Mouse (Mus musculus): ENCODE data around the gene Slc39a9.

The Slc39a9 gene

DNA sequence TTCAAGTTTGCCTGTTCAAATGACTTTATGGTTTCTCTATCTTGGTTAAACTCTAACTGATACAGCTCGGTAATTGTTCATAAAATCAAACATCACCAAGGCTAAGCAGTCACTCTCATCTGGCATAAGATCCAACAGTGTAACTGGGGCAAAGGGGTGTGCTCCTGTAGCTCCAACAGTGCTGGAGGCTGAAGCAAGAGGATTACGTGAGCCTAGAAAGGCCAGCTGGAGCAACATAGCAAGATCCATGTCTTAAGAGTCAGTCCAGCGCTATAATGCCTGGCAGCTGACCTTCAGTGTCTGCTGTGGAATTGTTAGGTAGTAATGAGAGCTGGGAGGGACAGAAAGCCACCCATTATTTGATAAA, 11.0 kb downstream of the Slc39a9 start:
- no peak for DNase-seq

DNA sequence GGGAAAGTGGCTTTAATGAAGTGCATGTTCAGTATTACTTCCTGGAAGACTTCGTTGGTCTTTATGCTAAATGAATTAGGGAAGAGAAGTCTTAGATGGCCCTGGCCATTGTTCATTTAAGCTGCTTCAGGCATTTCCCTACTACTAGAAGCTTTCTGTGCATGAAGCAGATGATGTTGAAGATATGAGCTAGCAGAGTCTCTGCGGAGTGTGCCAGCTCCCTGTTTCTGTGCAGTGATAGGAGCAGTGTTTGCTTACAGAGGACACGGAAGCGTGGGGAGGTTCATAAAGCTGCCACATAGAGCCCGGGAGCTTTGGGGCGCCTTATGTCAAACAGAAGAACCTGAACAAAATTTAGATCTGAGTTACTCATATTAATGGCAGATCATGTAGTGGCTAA, 15.0 kb downstream of the Slc39a9 start:
- DNase-seq: no peak

- DNase-seq: no peak
Observed at GRCm38 (mm10) chr12:80662322-80662721, 18.6 kb downstream of the Slc39a9 start.

DNA sequence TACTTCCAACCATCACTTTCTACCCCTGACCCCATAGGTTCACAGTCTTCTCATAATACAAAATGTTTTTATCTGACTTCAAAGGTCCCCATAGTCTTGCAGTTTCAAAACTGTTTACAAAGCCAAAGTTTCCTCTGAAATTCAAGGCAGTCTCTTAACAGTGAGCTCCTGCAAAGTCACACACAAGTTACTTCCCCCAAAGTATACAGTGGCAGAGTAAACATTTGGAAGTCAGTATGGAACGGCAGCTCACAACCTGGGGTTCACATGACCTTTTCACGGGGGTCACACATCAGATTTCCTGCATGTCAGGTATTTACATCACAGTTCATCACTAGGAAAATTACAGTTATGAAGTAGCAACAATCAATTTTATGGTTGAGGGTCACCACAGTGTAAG, 20.3 kb downstream of the Slc39a9 start:
- no peak for DNase-seq

GRCm38 (mm10) chr12:80668391-80668790, 24.7 kb downstream of the Slc39a9 start:
- no peak for DNase-seq

GRCm38 (mm10) chr12:80673170-80673569, 29.5 kb downstream of the Slc39a9 start:
- peak; percentile 68 for DNase-seq

- DNase-seq: peak; percentile 41
Observed at GRCm38 (mm10) chr12:80681340-80681739, 37.7 kb downstream of the Slc39a9 start.

GRCm38 (mm10) chr12:80683554-80683953, 39.9 kb downstream of the Slc39a9 start:
- DNase-seq: peak; percentile 33

DNA sequence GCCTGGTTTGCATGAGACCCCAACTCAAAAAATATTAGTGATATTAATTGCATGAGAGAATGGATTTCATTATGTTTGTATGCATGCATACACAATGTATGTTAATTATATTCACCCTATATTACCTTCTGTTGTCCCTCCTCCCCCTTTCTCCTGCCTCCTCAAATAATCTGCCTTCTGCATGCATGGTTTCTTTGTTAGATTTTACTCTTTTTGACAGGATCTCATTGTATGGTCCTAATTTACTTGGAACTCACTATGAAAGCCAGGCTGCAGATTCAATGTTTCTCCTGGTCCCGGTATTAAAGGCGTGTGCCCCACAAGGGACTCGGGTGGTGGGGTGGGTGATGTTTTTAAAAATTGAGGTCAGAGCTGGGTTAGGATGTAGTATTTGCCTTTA, 40.6 kb downstream of the Slc39a9 start:
- DNase-seq: no peak

GRCm38 (mm10) chr12:80687788-80688211, 44.1 kb downstream of the Slc39a9 start:
- DNase-seq: no peak

DNA sequence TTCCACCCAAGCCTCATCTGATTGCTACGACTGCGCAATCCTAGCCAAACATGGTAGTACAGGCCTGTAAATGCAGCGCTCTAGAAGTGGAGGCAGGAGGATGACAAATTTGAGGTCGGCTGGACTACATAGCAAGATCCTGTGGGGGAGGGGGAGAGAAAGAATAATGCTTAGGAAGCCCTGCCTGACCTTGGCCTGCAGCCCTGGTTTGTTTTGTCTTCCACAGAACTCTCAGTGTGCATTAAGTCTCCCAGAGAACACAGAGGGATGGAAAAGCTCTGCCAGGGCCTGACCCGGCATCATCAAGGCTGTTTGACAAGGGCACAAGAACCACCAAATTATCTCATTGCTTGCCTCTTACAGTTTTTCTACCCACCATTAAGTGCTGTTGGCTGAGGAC, 46.0 kb downstream of the Slc39a9 start:
- DNase-seq: no peak

- no peak for DNase-seq
Observed at GRCm38 (mm10) chr12:80691671-80692091, 48.0 kb downstream of the Slc39a9 start.

DNA sequence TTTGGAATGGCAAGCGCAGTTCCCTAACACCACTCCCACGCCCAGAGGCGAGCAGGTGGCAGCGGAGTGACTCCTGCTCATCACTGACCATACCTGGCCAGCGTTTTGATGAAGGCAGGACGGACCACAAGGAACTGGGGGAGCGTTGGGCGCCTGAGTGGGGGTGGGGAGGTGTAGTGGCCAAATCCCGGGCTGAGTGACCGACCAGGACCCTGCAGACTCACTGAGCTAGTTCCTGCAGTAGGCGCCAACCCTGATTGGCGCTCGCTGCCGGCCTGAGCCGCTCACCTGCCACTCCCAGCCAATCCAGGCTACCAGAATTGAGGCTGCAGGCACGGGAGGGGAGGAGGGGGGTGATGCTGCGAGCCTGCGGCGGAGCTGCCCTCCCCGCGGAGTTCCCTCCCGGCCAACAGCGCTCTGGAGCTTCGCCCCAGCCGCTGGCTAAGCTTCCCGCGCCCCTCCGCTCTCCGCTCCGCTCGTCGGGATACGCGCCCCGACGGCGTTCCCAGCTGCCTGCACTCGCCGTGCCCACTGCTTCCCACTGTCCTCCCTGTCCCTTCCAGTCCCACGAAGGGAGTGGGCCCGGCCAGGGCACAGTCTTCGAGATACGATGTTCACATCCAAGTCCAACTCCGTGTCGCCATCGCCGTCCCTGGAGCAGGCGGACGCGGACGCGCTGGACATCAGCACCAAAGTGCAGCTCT, 48.7 kb downstream of the Slc39a9 start, which contains the start of gene Plekhd1:
Gene Plekhd1 (plus strand): TSS at position 323 of the 704 bp plus-strand sequence.
- DNase-seq: peak; percentile 52

- DNase-seq: no peak
Observed at GRCm38 (mm10) chr12:80693700-80694099, 50.0 kb downstream of the Slc39a9 start.

GRCm38 (mm10) chr12:80695004-80695403, 51.3 kb downstream of the Slc39a9 start:
- DNase-seq: no peak

DNA sequence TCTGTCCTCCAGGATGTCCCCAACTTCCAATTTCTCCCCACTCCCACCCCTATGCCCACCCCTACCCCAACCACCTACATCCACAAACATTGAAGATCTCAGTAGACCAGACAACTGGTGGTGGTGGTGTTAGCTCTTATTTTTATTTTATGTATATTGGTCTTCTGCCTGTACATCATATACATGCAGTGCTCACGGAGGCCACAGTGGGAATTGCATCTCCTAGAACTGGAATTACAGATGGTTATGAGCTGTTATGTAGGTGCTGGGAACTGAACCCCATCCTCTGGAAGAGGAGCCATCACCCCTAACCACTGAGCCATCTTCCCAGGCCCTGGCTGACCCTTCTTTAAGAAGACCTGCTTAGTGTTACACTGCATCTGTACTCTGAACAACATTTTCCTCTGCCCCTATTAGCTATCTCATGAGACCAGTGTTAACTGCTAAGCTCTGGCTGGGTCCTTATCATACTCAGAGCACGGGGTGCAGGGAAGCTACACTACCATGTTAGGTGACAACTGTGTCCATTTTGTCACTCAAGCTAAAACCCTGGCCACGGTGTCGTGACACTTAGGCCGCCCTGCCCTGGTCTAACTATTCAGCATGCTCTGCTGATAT, 55.0 kb downstream of the Slc39a9 start:
- peak; percentile 65 for DNase-seq

DNA sequence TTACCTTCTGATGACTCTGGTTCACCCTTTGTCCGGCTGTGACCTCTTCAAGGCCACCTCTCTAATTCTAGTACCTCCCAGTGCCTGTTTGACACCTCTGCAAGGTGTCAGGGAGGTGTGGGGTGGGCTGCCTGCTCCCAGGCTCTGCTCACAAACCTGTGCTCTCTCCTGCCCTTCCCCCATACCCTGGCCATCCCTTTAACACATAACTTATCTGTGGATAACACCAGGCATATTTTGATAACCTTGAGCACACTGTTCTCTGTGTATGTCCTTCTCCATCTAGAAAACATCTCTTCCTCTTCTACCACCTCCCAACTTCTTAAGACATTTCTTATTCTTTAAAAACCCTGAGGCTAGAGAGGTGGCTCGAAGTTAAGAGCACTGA, 55.5 kb downstream of the Slc39a9 start:
- peak; percentile 62 for DNase-seq

GRCm38 (mm10) chr12:80701332-80701731, 57.6 kb downstream of the Slc39a9 start:
- no peak for DNase-seq

DNA sequence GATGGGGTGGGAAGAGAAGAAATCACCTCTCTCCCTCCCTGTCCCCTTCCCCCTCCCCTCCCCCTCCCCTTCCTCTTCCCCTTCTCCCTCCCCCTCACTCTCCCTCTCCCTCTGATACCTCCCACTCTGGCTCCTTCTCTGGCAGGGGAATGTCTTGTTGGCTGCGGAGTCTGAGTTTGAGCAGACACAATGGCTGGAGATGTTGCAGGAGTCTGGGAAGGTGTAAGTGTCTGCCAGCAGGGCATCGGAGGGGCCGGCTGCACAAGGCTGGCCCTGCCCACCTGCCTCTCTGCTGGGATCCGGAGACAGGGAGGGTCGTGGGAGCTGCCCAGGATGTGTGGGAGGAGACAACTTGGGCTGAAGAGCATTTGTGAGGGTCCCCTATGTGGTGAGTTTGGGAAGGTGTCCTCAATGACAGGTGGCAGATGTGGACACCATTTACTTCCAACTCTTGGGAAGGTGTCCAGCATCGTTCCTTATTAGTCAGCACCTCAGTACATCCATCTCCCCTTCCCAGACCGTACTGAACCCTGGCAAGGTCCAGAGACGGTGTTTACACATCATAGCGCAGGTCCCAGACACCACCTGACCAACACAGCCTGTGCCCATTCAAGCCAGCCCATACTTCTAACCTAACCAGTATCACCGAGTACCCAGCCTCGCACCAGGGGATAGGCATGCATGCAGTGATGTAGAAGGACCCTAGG, 62.7 kb downstream of the Slc39a9 start:
- DNase-seq: no peak

DNA sequence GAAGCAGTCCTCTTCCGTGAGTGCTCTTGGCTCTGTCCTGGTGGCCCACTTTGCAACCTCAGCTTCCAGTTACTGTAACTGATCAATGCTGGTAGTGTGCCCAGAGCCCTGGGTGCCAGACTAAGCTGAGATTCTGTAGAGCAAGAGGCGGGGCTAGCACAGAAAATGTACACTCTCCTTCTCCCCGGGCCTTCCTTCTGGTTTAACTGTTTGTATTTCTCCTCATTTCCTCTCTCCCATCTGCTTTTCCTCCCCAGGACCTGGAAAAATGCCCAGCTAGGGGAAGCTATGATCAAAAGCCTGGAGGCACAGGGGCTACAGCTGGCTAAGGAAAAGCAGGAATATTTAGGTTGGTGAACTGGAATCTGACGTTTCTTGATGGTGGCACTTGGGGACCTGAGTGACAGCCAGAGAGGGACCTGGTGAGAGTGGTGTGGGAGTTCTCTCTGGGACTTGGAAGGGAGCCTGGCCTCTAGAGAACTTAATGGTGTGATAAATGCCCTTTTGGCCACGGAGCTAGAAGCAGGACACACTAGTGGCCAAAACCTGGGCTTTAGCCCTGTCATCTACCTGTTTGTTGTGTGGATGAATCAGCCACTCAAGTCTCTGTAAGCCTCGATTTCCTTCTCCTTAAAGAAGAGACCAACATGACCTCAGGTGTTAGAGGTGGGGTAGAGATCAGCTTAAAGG, 63.4 kb downstream of the Slc39a9 start:
- no peak for DNase-seq

DNA sequence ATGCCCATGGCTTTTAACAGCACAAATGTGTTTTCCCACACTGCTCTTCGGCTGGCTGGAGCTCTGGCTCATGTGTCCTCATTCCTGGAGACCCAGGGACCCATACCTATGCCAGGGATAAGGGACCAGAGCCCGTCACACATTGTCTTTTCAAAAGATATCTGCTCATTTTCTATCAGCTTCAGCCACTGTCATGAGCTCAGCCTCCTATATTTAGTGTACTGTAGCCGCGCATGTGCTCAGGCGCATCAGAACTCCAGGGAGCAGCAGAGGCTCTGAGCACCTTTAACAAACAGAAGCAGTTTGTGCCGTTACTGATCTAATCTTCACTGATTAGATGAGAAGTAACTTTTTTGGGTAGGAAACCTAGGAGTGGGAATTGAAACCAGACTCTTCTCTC, 72.2 kb downstream of the Slc39a9 start:
- no peak for DNase-seq

DNA sequence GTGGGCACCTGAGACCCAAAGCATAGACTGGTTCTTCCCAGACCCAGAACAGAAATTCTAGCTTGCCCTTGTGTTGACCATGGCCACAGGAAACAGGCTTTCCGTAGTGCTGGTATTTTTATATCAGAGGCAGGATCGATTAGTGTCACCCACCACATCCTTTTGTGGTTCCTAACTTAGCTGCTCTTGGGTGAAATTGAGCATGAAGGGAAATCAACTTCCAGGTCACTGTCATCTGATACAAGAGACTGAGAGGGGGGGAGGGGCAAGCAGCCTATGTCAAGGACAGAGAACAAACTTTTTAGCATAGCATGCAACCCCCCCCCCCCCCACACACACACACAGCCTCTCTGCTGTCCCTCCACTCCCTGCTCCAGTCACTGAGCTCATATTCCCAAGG, 75.5 kb downstream of the Slc39a9 start:
- no peak for DNase-seq

DNA sequence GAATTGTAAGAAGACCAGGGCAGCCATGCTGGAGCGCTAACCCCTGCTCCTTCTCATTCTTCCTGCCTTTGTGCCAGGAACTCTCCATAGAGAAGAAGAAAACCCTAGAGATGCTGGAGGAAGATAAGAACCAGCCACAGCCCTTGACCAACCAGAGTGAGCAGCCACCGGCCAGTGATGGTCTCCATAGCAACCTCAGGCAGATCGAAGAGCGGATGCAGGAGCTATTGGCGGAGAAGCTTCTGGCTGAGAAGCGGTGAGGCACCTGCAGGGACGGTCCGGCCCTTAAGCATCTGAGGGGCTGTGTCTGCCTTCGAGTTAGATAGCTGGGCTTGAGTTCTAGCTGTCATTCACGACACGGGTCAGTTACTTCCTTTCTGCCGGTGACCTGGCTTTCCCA, 76.8 kb downstream of the Slc39a9 start:
- DNase-seq: no peak

Measured in liver (tissue).